Mouse (Mus musculus): ENCODE data around the gene Tmem82. TPM values are rescaled to one million over a fixed set of nuclear protein-coding genes. Genes with fewer than 3 reads are reported as not detected.

Tmem82 gene
- polyA plus RNA-seq, 1 experiment from 2014 or later = 0.17 TPM

DNA sequence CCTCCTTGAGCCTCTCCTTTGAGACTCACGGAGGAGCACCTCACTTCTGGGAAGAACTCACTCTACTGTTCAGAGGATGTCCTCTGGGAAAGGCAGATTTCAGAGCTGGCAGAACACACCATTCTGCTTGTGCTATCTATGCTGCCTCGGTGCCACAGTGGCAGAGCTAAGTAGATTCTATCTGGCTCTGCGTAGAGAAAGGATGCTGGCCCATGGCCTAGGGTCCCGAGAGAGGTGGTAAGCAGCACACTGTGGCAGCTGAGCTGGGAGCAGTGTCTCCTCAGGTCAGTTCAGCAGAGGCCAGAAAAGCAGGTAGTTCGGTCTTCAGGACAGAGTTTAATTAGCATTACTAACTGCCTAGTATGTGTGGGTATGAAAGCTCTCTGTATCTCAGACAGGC, 29.8 kb upstream of the Tmem82 start:
- no peak for ATAC-seq (replicated peaks; ENCODE audit: insufficient number of reproducible peaks, low FRiP score, low TSS enrichment, low read depth)
- 94% methylated on average over 5 of the region's 5 CpGs for WGBS
- H3K9me3 ChIP-seq (replicated peaks; ENCODE audit: control insufficient read depth, low read length) = no peaks in the 10 kb centered on the region

DNA sequence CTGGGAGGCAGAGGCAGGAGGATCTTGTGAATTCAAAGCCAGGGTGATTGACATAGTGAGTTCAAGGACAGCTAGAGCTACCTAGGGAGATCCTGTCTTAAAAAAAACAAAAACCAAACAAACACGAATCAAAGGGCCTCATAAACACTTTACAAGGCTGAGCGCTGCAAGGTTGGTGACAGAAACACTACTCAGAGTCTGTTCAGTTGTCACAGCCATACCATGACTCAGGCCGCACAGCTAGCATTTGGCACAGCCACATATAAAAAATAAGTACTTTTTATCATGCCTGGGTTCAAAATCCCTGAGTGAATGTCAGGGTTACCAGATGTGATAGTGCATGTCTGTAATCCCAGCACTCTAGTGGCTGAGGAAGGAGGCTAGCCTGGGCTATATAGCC, 28.8 kb upstream of the Tmem82 start:
- no peaks in the 10 kb centered on the region for H3K9me3 ChIP-seq (replicated peaks; ENCODE audit: control insufficient read depth, low read length)
- H3K27ac ChIP-seq (replicated peaks; ENCODE audit: low read depth, low read length) = no peak overlapping the region
- H3K4me2 ChIP-seq (ENCODE audit: low read depth, low read length) = no peak overlapping the region
- H3K36me3 ChIP-seq (replicated peaks; ENCODE audit: control insufficient read depth, insufficient read depth, low read depth, low read length) = no peaks in the 10 kb centered on the region; the same call in 1 of the 2 replicates
- no peak for ATAC-seq (replicated peaks; ENCODE audit: insufficient number of reproducible peaks, low FRiP score, low TSS enrichment, low read depth)
- H3K27me3 ChIP-seq (ENCODE audit: control insufficient read depth, insufficient read depth, low read length) = no peaks in the 10 kb centered on the region
- H3K9ac ChIP-seq (replicated peaks; ENCODE audit: low read length) = no peak overlapping the region
- no peaks in the 10 kb centered on the region for H3K4me1 ChIP-seq (ENCODE audit: control insufficient read depth, insufficient read depth, low read length)
- 96% methylated on average over 3 of the region's 3 CpGs for WGBS
- no peak overlapping the region for H3K4me3 ChIP-seq (ENCODE audit: low read depth, low read length)
- no peak for DNase-seq (ENCODE audit: low spot score)

More for the DNA sequence above, 29.8 kb upstream of the Tmem82 start:
- H3K9ac ChIP-seq (replicated peaks; ENCODE audit: low read length) = no peak overlapping the region
- H3K36me3 ChIP-seq (replicated peaks; ENCODE audit: control insufficient read depth, insufficient read depth, low read depth, low read length) = no peaks in the 10 kb centered on the region; the same call in 1 of the 2 replicates
- H3K4me2 ChIP-seq (ENCODE audit: low read depth, low read length) = no peak overlapping the region
- no peak for DNase-seq (ENCODE audit: low spot score)
- H3K27ac ChIP-seq (replicated peaks; ENCODE audit: low read depth, low read length) = no peak overlapping the region
- H3K4me3 ChIP-seq (ENCODE audit: low read depth, low read length) = no peak overlapping the region
- H3K4me1 ChIP-seq (ENCODE audit: control insufficient read depth, insufficient read depth, low read length) = no peaks in the 10 kb centered on the region
- no peaks in the 10 kb centered on the region for H3K27me3 ChIP-seq (ENCODE audit: control insufficient read depth, insufficient read depth, low read length)

DNA sequence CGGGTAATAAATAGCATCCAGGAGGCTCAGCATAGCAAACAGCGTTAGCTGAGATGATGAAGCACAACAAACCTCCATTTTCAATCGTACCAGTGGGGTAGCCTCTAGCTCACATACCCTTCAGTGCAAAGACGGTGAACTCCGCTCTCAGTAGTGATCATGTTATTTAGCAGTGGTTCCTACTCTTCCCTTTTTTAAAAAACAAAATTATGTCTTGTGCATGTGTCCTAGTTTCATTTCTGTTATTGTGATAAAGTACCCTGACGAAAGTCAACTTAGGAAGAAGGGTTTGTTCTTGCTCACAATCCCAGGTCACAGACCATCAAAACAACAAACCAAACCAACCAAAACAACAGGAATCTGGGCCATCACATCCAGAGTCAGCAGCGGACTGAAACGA, 27.6 kb upstream of the Tmem82 start:
- no peak for ATAC-seq (replicated peaks; ENCODE audit: insufficient number of reproducible peaks, low FRiP score, low TSS enrichment, low read depth)
- Histone ChIP-seq H3K9me3 (replicated peaks; ENCODE audit: control insufficient read depth, low read length) (no peaks in the 10 kb centered on the region), H3K27me3 (ENCODE audit: control insufficient read depth, insufficient read depth, low read length) (no peaks in the 10 kb centered on the region), H3K36me3 (replicated peaks; ENCODE audit: control insufficient read depth, insufficient read depth, low read depth, low read length) (no peaks in the 10 kb centered on the region; the same call in 1 of the 2 replicates), H3K27ac (replicated peaks; ENCODE audit: low read depth, low read length) (no peak overlapping the region), H3K4me2 (ENCODE audit: low read depth, low read length) (no peak overlapping the region), H3K4me1 (ENCODE audit: control insufficient read depth, insufficient read depth, low read length) (no peaks in the 10 kb centered on the region), H3K9ac (replicated peaks; ENCODE audit: low read length) (no peak overlapping the region), H3K4me3 (ENCODE audit: low read depth, low read length) (no peak overlapping the region)
- whole genome bisulfite sequencing = 88% methylated on average over 8 of the region's 8 CpGs
- DNase-seq (ENCODE audit: low spot score) = no peak

DNA sequence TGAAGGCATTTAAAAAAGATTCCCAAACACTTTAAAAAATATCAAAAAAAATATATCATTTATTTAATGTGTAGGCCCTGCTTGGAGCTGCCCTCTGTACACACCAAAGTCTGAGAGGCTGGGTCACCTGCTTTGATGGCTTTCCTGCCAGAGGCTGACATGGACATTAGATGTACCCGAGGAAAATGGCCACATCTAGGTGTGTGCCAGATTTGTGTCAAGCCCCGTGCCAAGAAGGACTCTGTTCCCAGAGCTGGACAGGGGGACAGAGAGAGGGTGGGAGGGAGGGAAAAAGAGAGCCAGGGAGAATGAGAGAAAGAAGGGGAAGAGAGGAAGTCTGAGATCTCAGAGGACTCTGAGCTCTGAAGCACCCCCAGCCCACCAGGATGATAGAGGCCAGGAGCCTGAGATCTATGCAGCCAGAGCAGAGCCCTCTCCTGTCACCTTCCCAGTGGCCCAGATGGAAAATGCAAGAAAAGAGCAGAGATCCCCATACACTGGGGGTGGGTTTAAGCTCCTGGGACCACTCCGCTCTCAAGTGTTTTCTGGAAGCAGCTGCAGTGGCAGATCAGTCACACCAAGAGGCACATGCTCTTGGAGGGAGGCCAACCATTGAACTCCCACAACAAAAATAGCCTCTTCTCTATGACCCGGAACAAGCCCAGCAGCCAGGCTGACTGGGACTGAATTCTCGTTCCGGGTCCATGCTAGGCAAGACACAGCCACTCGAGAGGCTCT, 24.9 kb upstream of the Tmem82 start:
- no peaks in the 10 kb centered on the region for H3K36me3 ChIP-seq (replicated peaks; ENCODE audit: control insufficient read depth, insufficient read depth, low read depth, low read length)
- ATAC-seq (replicated peaks; ENCODE audit: insufficient number of reproducible peaks, low FRiP score, low TSS enrichment, low read depth) (no peak), DNase-seq (ENCODE audit: low spot score) (no peak)
- no peak overlapping the region for H3K4me2 ChIP-seq (ENCODE audit: low read depth, low read length)
- H3K27ac ChIP-seq (replicated peaks; ENCODE audit: low read depth, low read length) = no peak overlapping the region
- no peak overlapping the region for H3K4me3 ChIP-seq (ENCODE audit: low read depth, low read length)
- H3K27me3 ChIP-seq (ENCODE audit: control insufficient read depth, insufficient read depth, low read length) = no peaks in the 10 kb centered on the region
- no peaks in the 10 kb centered on the region for H3K9me3 ChIP-seq (replicated peaks; ENCODE audit: control insufficient read depth, low read length)
- WGBS = 77% methylated on average over 7 of the region's 7 CpGs
- no peaks in the 10 kb centered on the region for H3K4me1 ChIP-seq (ENCODE audit: control insufficient read depth, insufficient read depth, low read length)
- no peak overlapping the region for H3K9ac ChIP-seq (replicated peaks; ENCODE audit: low read length)

DNA sequence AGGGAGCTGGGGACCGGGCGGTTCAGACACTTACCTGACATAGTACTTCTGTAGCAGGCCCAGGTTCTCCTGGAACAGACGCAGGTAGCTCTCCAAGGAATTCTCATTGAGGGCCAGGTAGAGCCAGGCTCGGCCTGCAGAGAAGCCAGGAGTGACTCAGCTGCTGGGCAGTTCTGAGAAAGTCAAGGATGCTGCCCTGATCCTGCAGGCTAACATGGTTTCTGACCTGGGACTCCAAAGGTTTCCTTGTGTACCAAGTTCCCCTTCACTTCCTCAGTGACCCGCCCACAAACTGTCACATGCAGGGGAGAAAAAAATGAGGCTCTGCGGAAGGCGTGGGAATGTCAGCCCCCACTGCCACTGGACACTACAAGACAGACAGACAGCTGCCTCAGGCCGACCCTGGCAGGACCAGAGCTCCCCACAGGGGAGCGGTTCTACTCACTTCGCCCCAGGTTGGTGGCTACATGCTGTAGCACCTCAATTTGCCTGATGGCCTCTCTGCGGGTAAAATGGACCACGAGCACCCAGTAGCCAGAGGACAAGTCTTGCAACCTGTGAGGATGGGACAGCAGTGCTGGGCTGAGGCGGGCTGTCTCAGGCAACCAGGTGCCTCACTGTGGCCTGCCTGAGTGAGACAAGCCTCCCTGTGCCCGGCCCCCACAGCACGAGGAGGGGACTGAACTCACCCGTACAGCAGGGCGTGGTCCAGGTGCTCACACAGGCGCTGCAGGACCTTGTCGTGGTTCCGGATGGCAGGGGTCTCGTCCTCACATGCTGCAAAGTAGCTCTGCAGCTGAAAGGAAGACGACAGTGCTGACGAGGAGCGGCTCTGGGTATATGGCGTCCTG, 23.8 kb upstream of the Tmem82 start:
- Histone ChIP-seq H3K4me2 (ENCODE audit: low read depth, low read length) (no peak overlapping the region), H3K9ac (replicated peaks; ENCODE audit: low read length) (no peak overlapping the region), H3K27me3 (ENCODE audit: control insufficient read depth, insufficient read depth, low read length) (no peaks in the 10 kb centered on the region), H3K36me3 (replicated peaks; ENCODE audit: control insufficient read depth, insufficient read depth, low read depth, low read length) (no peaks in the 10 kb centered on the region), H3K9me3 (replicated peaks; ENCODE audit: control insufficient read depth, low read length) (no peaks in the 10 kb centered on the region), H3K27ac (replicated peaks; ENCODE audit: low read depth, low read length) (no peak overlapping the region), H3K4me3 (ENCODE audit: low read depth, low read length) (no peak overlapping the region), H3K4me1 (ENCODE audit: control insufficient read depth, insufficient read depth, low read length) (no peaks in the 10 kb centered on the region)
- 90% methylated on average over 25 of the region's 25 CpGs for WGBS
- DNase-seq (ENCODE audit: low spot score) (no peak), ATAC-seq (replicated peaks; ENCODE audit: insufficient number of reproducible peaks, low FRiP score, low TSS enrichment, low read depth) (no peak)

DNA sequence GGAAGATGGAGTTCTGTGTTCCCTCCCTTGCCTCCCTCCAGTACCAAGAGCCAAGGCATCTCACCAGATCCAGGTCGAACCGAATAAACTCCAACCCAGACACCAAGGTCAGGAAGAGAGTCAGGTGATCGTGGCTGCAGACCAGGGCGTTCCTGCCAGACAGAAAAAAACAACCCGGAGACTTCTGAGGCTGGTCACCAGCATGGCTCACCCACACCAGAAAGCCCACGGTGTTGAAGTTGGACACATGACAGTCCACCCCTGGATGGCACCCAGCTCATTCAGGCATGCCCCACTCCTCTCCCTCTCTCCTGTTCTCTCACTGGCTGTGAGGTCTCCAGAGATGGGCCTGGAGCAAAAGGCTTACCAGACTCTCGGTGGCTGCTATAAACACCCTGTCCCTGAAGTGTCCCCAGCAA, 22.9 kb upstream of the Tmem82 start:
- no peak for ATAC-seq (replicated peaks; ENCODE audit: insufficient number of reproducible peaks, low FRiP score, low TSS enrichment, low read depth)
- no peak overlapping the region for H3K4me2 ChIP-seq (ENCODE audit: low read depth, low read length)

DNA sequence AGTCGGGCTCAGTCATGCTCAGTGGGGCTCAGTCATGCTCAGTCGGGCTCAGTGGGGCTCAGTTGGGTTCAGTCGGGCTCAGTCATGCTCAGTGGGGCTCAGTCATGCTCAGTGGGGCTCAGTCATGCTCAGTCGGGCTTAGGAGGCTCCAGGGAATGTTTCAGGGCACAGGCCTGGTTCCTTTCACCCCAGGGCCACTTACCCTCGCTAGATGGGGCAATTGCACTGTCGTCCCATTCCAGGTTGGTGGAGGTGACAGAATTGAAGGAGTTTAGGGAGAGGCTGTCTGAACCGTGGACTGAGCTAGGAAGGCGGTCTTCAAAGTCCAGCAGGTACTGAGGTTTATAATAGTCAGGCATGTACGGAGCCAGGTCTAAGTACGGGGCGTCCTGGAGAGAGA, 21.0 kb upstream of the Tmem82 start:
- H3K27me3 ChIP-seq (ENCODE audit: control insufficient read depth, insufficient read depth, low read length) = no peaks in the 10 kb centered on the region
- no peaks in the 10 kb centered on the region for H3K9me3 ChIP-seq (replicated peaks; ENCODE audit: control insufficient read depth, low read length)
- no peak overlapping the region for H3K27ac ChIP-seq (replicated peaks; ENCODE audit: low read depth, low read length)
- no peak for DNase-seq (ENCODE audit: low spot score)
- ATAC-seq (replicated peaks; ENCODE audit: insufficient number of reproducible peaks, low FRiP score, low TSS enrichment, low read depth) = no peak
- 71% methylated on average over 11 of the region's 11 CpGs for WGBS
- no peaks in the 10 kb centered on the region for H3K4me1 ChIP-seq (ENCODE audit: control insufficient read depth, insufficient read depth, low read length)
- H3K36me3 ChIP-seq (replicated peaks; ENCODE audit: control insufficient read depth, insufficient read depth, low read depth, low read length) = no peaks in the 10 kb centered on the region; the same call in 1 of the 2 replicates
- H3K9ac ChIP-seq (replicated peaks; ENCODE audit: low read length) = no peak overlapping the region
- no peak overlapping the region for H3K4me2 ChIP-seq (ENCODE audit: low read depth, low read length)
- no peak overlapping the region for H3K4me3 ChIP-seq (ENCODE audit: low read depth, low read length)

More for the DNA sequence above, 22.9 kb upstream of the Tmem82 start:
- DNase-seq (ENCODE audit: low spot score) = no peak
- Histone ChIP-seq H3K27me3 (ENCODE audit: control insufficient read depth, insufficient read depth, low read length) (no peaks in the 10 kb centered on the region), H3K4me3 (ENCODE audit: low read depth, low read length) (no peak overlapping the region), H3K27ac (replicated peaks; ENCODE audit: low read depth, low read length) (no peak overlapping the region), H3K36me3 (replicated peaks; ENCODE audit: control insufficient read depth, insufficient read depth, low read depth, low read length) (no peaks in the 10 kb centered on the region), H3K9ac (replicated peaks; ENCODE audit: low read length) (no peak overlapping the region), H3K9me3 (replicated peaks; ENCODE audit: control insufficient read depth, low read length) (no peaks in the 10 kb centered on the region), H3K4me1 (ENCODE audit: control insufficient read depth, insufficient read depth, low read length) (no peaks in the 10 kb centered on the region)
- 88% methylated on average over 7 of the region's 7 CpGs for WGBS

DNA sequence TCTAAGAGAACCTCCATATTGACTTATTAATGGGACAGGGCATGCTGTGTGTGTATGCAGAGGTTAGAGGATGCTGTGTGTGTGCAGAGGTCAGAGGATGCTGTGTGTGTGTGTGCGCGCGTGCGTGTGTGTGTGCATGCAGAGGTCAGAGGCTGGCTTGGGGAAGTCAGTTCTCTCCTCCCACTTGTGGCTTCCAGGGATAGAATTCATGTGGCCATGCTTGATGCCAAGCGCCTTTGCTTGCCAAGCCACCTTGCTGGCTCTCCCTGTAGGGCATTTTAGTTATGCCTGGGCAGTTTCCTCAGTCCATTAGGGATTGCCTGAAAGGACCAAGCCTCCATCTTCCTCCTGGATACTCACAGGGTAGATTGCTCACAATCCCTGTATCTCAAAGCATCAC, 18.3 kb upstream of the Tmem82 start:
- Histone ChIP-seq H3K9ac (replicated peaks; ENCODE audit: low read length) (no peak overlapping the region), H3K4me1 (ENCODE audit: control insufficient read depth, insufficient read depth, low read length) (no peaks in the 10 kb centered on the region), H3K9me3 (replicated peaks; ENCODE audit: control insufficient read depth, low read length) (no peaks in the 10 kb centered on the region), H3K4me2 (ENCODE audit: low read depth, low read length) (no peak overlapping the region), H3K27ac (replicated peaks; ENCODE audit: low read depth, low read length) (no peak overlapping the region), H3K27me3 (ENCODE audit: control insufficient read depth, insufficient read depth, low read length) (no peaks in the 10 kb centered on the region), H3K36me3 (replicated peaks; ENCODE audit: control insufficient read depth, insufficient read depth, low read depth, low read length) (peaks cover 7% of the 10 kb centered on the region), H3K4me3 (ENCODE audit: low read depth, low read length) (no peak overlapping the region)
- no peak for DNase-seq (ENCODE audit: low spot score)
- ATAC-seq (replicated peaks; ENCODE audit: insufficient number of reproducible peaks, low FRiP score, low TSS enrichment, low read depth) = no peak
- WGBS = 93% methylated on average over 5 of the region's 5 CpGs

Data from embryonic facial prominence, embryonic 11.5 days (tissue).